Comparison of ENCODE assay signal across 13 mouse cellular contexts in the genomic region with DNA sequence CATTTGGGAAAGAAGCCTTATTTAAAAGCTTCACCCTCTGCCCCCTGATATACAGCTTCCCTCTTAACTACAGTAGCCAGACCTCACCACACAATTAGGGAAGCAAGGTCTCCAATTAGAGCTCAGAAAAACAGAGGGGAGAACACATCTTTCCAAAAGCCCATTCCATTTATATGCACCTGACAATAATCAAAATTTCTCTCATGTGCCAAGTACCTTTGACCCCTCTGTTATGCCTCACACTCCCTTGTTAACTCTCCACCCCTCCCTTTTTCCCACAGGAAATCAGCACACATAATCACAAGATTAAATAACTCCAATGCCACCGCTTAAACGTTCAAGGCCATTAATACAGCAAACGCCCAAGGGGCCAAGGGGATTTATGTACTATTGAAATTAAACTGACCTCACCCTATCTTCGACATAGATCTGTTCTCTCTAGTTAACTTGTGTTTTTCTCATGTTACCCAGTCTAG.
A peak's percentile ranks its signal among the peaks of the same experiment; 100 is the strongest.
DNase-seq lines count a peak whose midpoint lies in the region; ATAC-seq and TF ChIP-seq lines count a peak whose summit lies in the region.
"Had no signal": no experiment of that assay in that cellular context is flagged by ENCODE, and none has a peak within 500 bp of the region (broad histone marks: within the 10 kb centered on the region; RNA-seq: fewer than 3 reads in every experiment).

No protein-coding gene starts in this region.

- TF ChIP-seq CTCF in forebrain, postnatal 0 days (IDR thresholded peaks at IDR 0.05; ENCODE audit: low read depth): no peak

- WGBS in forebrain, embryonic 11.5 days: 53% methylated on average over 4 of the region's 4 CpGs
- 28% methylated on average over 4 of the region's 4 CpGs for WGBS in forebrain, postnatal 0 days
- 57% methylated on average over 4 of the region's 4 CpGs for WGBS in midbrain, embryonic 11.5 days
- WGBS in midbrain, embryonic 10.5 days: 73% methylated on average over 4 of the region's 4 CpGs
- 26% methylated on average over 4 of the region's 4 CpGs for WGBS in forebrain, embryonic 15.5 days
- WGBS in midbrain, embryonic 14.5 days: 38% methylated on average over 4 of the region's 4 CpGs

- no peak overlapping the region for H3K4me3 ChIP-seq in forebrain, embryonic 11.5 days (ENCODE audit: low read depth, low read length)
- no peak overlapping the region for H3K4me3 ChIP-seq in forebrain, postnatal 0 days (ENCODE audit: low read depth, low read length)
- no peak overlapping the region for H3K4me3 ChIP-seq in midbrain, embryonic 11.5 days (ENCODE audit: low read depth, low read length)
- H3K4me3 ChIP-seq in midbrain, embryonic 10.5 days: no peak overlapping the region
- no peak overlapping the region for H3K4me3 ChIP-seq in forebrain, embryonic 15.5 days
- H3K4me3 ChIP-seq in midbrain, embryonic 14.5 days (replicated peaks; ENCODE audit: low read depth, low read length): no peak overlapping the region
- H3K4me3 ChIP-seq: embryonic facial prominence, embryonic 12.5 days; liver, embryonic 12.5 days had no signal

- no peak overlapping the region for H3K27ac ChIP-seq in forebrain, embryonic 11.5 days (ENCODE audit: low read depth, low read length)
- no peak overlapping the region for H3K27ac ChIP-seq in forebrain, postnatal 0 days (ENCODE audit: low read depth, low read length)
- no peak overlapping the region for H3K27ac ChIP-seq in midbrain, embryonic 11.5 days (ENCODE audit: low read depth, low read length)
- no peak overlapping the region for H3K27ac ChIP-seq in midbrain, embryonic 10.5 days (replicated peaks)
- 0 out of 2 replicates have a peak overlapping the region, but pooled peaks have one; percentile 33 for H3K27ac ChIP-seq in forebrain, embryonic 15.5 days (replicated peaks)
- H3K27ac ChIP-seq in midbrain, embryonic 14.5 days (replicated peaks; ENCODE audit: low read depth, low read length): peak overlapping the region; percentile 66
- H3K27ac ChIP-seq: liver, embryonic 12.5 days had no signal

- H3K4me1 ChIP-seq in forebrain, embryonic 11.5 days (replicated peaks; ENCODE audit: control insufficient read depth, insufficient read depth, low read length): no peaks in the 10 kb centered on the region; the same call in 1 of the 2 replicates
- H3K4me1 ChIP-seq in forebrain, postnatal 0 days (ENCODE audit: insufficient read depth): peaks cover 5% of the 10 kb centered on the region; the same call in 1 of the 2 replicates
- no peaks in the 10 kb centered on the region for H3K4me1 ChIP-seq in midbrain, embryonic 11.5 days (ENCODE audit: control insufficient read depth, insufficient read depth, low read length)
- peaks cover 9% of the 10 kb centered on the region for H3K4me1 ChIP-seq in midbrain, embryonic 10.5 days
- H3K4me1 ChIP-seq in forebrain, embryonic 15.5 days: peaks cover 19% of the 10 kb centered on the region
- peaks cover 4% of the 10 kb centered on the region; the same call in 1 of the 2 replicates for H3K4me1 ChIP-seq in midbrain, embryonic 14.5 days (ENCODE audit: control insufficient read depth, insufficient read depth, low read length)
- H3K4me1 ChIP-seq: liver, embryonic 12.5 days had no signal

- H3K9ac ChIP-seq in forebrain, embryonic 11.5 days (ENCODE audit: low read length): no peak overlapping the region
- H3K9ac ChIP-seq in forebrain, postnatal 0 days: no peak overlapping the region
- H3K9ac ChIP-seq in midbrain, embryonic 11.5 days (ENCODE audit: low read length): no peak overlapping the region
- H3K9ac ChIP-seq in forebrain, embryonic 15.5 days (replicated peaks): no peak overlapping the region
- H3K9ac ChIP-seq in midbrain, embryonic 14.5 days (replicated peaks; ENCODE audit: low read length): no peak overlapping the region
- H3K9ac ChIP-seq: embryonic facial prominence, embryonic 12.5 days; liver, embryonic 12.5 days had no signal

- no peaks in the 10 kb centered on the region for H3K9me3 ChIP-seq in forebrain, embryonic 11.5 days (ENCODE audit: control insufficient read depth, low read length)
- no peaks in the 10 kb centered on the region for H3K9me3 ChIP-seq in forebrain, postnatal 0 days (ENCODE audit: low read length)
- no peaks in the 10 kb centered on the region for H3K9me3 ChIP-seq in midbrain, embryonic 11.5 days (ENCODE audit: control insufficient read depth, low read length)
- H3K9me3 ChIP-seq in midbrain, embryonic 10.5 days (replicated peaks): no peaks in the 10 kb centered on the region
- H3K9me3 ChIP-seq in forebrain, embryonic 15.5 days: no peaks in the 10 kb centered on the region
- no peaks in the 10 kb centered on the region for H3K9me3 ChIP-seq in midbrain, embryonic 14.5 days (ENCODE audit: control insufficient read depth, low read length)
- H3K9me3 ChIP-seq: embryonic facial prominence, embryonic 12.5 days; liver, embryonic 12.5 days had no signal

- no peak for DNase-seq in forebrain, embryonic 11.5 days (ENCODE audit: low spot score)
- DNase-seq in forebrain, postnatal 0 days: no peak
- no peak for DNase-seq in midbrain, embryonic 11.5 days (ENCODE audit: low spot score, missing footprints)
- no peak for DNase-seq in midbrain, embryonic 10.5 days (ENCODE audit: low spot score)
- peak; percentile 32 for DNase-seq in midbrain, embryonic 14.5 days
- DNase-seq in T-cell, adult 2 months (ENCODE audit: low spot score): no peak
- DNase-seq in lung, postnatal 14 days: no peak
- DNase-seq: adrenal gland, adult 2 months; cerebellum, adult 9-11 months; thymus, adult 2 months had no signal

- peak; percentile 47; the same call in 1 of the 2 replicates for ATAC-seq in forebrain, embryonic 11.5 days (replicated peaks; ENCODE audit: low FRiP score)
- no peak for ATAC-seq in forebrain, postnatal 0 days
- peak; percentile 64; the same call in 1 of the 2 replicates for ATAC-seq in midbrain, embryonic 11.5 days (ENCODE audit: low FRiP score)
- ATAC-seq in forebrain, embryonic 15.5 days (replicated peaks): peak; percentile 6; the same call in 1 of the 2 replicates
- no peak for ATAC-seq in midbrain, embryonic 14.5 days (ENCODE audit: low FRiP score, low TSS enrichment)
- ATAC-seq: liver, embryonic 12.5 days had no signal

- H3K36me3 ChIP-seq in forebrain, embryonic 11.5 days (ENCODE audit: control insufficient read depth, insufficient read depth, low read length): no peaks in the 10 kb centered on the region
- H3K36me3 ChIP-seq in forebrain, postnatal 0 days (ENCODE audit: insufficient read depth): no peaks in the 10 kb centered on the region
- no peaks in the 10 kb centered on the region for H3K36me3 ChIP-seq in midbrain, embryonic 11.5 days (ENCODE audit: control insufficient read depth, insufficient read depth, low read length)
- H3K36me3 ChIP-seq in midbrain, embryonic 10.5 days: no peaks in the 10 kb centered on the region
- no peaks in the 10 kb centered on the region for H3K36me3 ChIP-seq in forebrain, embryonic 15.5 days
- H3K36me3 ChIP-seq in midbrain, embryonic 14.5 days (ENCODE audit: control insufficient read depth, insufficient read depth, low read length): no peaks in the 10 kb centered on the region
- H3K36me3 ChIP-seq: embryonic facial prominence, embryonic 12.5 days; liver, embryonic 12.5 days had no signal

- H3K4me2 ChIP-seq in forebrain, embryonic 11.5 days (ENCODE audit: low read depth, low read length, severe bottlenecking): no peak overlapping the region
- H3K4me2 ChIP-seq in forebrain, postnatal 0 days (ENCODE audit: low read depth): no peak overlapping the region
- no peak overlapping the region for H3K4me2 ChIP-seq in midbrain, embryonic 11.5 days
- no peak overlapping the region for H3K4me2 ChIP-seq in forebrain, embryonic 15.5 days (replicated peaks)
- no peak overlapping the region for H3K4me2 ChIP-seq in midbrain, embryonic 14.5 days (ENCODE audit: low read length)
- H3K4me2 ChIP-seq: embryonic facial prominence, embryonic 12.5 days; liver, embryonic 12.5 days had no signal

- no peaks in the 10 kb centered on the region for H3K27me3 ChIP-seq in forebrain, embryonic 11.5 days (ENCODE audit: control insufficient read depth, insufficient read depth, low read length)
- no peaks in the 10 kb centered on the region for H3K27me3 ChIP-seq in forebrain, postnatal 0 days (ENCODE audit: insufficient read depth, low read length)
- H3K27me3 ChIP-seq in midbrain, embryonic 11.5 days (ENCODE audit: control insufficient read depth, insufficient read depth, low read length): no peaks in the 10 kb centered on the region
- H3K27me3 ChIP-seq in midbrain, embryonic 10.5 days (ENCODE audit: low read depth, poor library complexity, severe bottlenecking): no peaks in the 10 kb centered on the region
- no peaks in the 10 kb centered on the region for H3K27me3 ChIP-seq in forebrain, embryonic 15.5 days
- H3K27me3 ChIP-seq in midbrain, embryonic 14.5 days (ENCODE audit: control insufficient read depth, insufficient read depth, low read length): no peaks in the 10 kb centered on the region
- H3K27me3 ChIP-seq: embryonic facial prominence, embryonic 12.5 days; liver, embryonic 12.5 days had no signal

Comparison
In these comparisons a context has a peak if more than half of its experiments do, and no peak if none do; other contexts are left out.
1. ATAC-seq: peak in forebrain, embryonic 11.5 days (single experiment), midbrain, embryonic 11.5 days (single experiment) and forebrain, embryonic 15.5 days (single experiment); none in forebrain, postnatal 0 days (single experiment) and midbrain, embryonic 14.5 days (single experiment).
2. H3K27ac ChIP-seq: peak in forebrain, embryonic 15.5 days (single experiment) and midbrain, embryonic 14.5 days (single experiment); none in forebrain, embryonic 11.5 days (single experiment), forebrain, postnatal 0 days (single experiment), midbrain, embryonic 11.5 days (single experiment) and midbrain, embryonic 10.5 days (single experiment).